Mouse (Mus musculus): ENCODE data around the gene Med9.

The Med9 gene

GRCm38 (mm10) chr11:59947752-59948400 lies at the start of gene Med9:
Gene Med9, plus strand, starts transcription at chr11:59948206.
- peak; percentile 95 for DNase-seq (ENCODE audit: extremely low spot score, low spot score)

- no peak for DNase-seq (ENCODE audit: extremely low spot score, low spot score)
These were observed 48.0 kb upstream of the Med9 start for GRCm38 (mm10) chr11:59899711-59900685.

GRCm38 (mm10) chr11:59900995-59901394 lies 47.0 kb upstream of the Med9 start:
- DNase-seq (ENCODE audit: extremely low spot score, low spot score), result no peak

GRCm38 (mm10) chr11:59902045-59902726 lies 45.8 kb upstream of the Med9 start:
- no peak for DNase-seq (ENCODE audit: extremely low spot score, low spot score)

- DNase-seq (ENCODE audit: extremely low spot score, low spot score), result no peak
These were observed 41.4 kb upstream of the Med9 start for GRCm38 (mm10) chr11:59906521-59907123.

GRCm38 (mm10) chr11:59908446-59908845 lies 39.6 kb upstream of the Med9 start:
- DNase-seq (ENCODE audit: extremely low spot score, low spot score), result no peak

- DNase-seq (ENCODE audit: extremely low spot score, low spot score), result no peak
These were observed 37.4 kb upstream of the Med9 start for GRCm38 (mm10) chr11:59910586-59910985.

GRCm38 (mm10) chr11:59911523-59911922 lies 36.5 kb upstream of the Med9 start:
- DNase-seq (ENCODE audit: extremely low spot score, low spot score), result no peak

GRCm38 (mm10) chr11:59913702-59914101 lies 34.3 kb upstream of the Med9 start:
- DNase-seq (ENCODE audit: extremely low spot score, low spot score), result no peak

GRCm38 (mm10) chr11:59918014-59918413 lies 30.0 kb upstream of the Med9 start:
- no peak for DNase-seq (ENCODE audit: extremely low spot score, low spot score)

- DNase-seq (ENCODE audit: extremely low spot score, low spot score), result no peak
These were observed 28.6 kb upstream of the Med9 start for GRCm38 (mm10) chr11:59919401-59919800.

- no peak for DNase-seq (ENCODE audit: extremely low spot score, low spot score)
These were observed 27.7 kb upstream of the Med9 start for GRCm38 (mm10) chr11:59920331-59920730.

GRCm38 (mm10) chr11:59921265-59921664 lies 26.7 kb upstream of the Med9 start:
- DNase-seq (ENCODE audit: extremely low spot score, low spot score), result no peak

GRCm38 (mm10) chr11:59930031-59930430 lies 18.0 kb upstream of the Med9 start:
- no peak for DNase-seq (ENCODE audit: extremely low spot score, low spot score)

GRCm38 (mm10) chr11:59932560-59933337 lies 15.3 kb upstream of the Med9 start:
- no peak for DNase-seq (ENCODE audit: extremely low spot score, low spot score)

- no peak for DNase-seq (ENCODE audit: extremely low spot score, low spot score)
These were observed 14.1 kb upstream of the Med9 start for GRCm38 (mm10) chr11:59933943-59934342.

GRCm38 (mm10) chr11:59937023-59937422 lies 11.0 kb upstream of the Med9 start:
- DNase-seq (ENCODE audit: extremely low spot score, low spot score), result no peak

- DNase-seq (ENCODE audit: extremely low spot score, low spot score), result no peak
These were observed 10.4 kb upstream of the Med9 start for GRCm38 (mm10) chr11:59937615-59938014.

GRCm38 (mm10) chr11:59939821-59940220 lies 8.2 kb upstream of the Med9 start:
- no peak for DNase-seq (ENCODE audit: extremely low spot score, low spot score)

GRCm38 (mm10) chr11:59940645-59941044 lies 7.4 kb upstream of the Med9 start:
- no peak for DNase-seq (ENCODE audit: extremely low spot score, low spot score)

- DNase-seq (ENCODE audit: extremely low spot score, low spot score), result no peak
These were observed 6.6 kb upstream of the Med9 start for GRCm38 (mm10) chr11:59941391-59941790.
